Mouse (Mus musculus) kidney, postnatal 10 days (tissue): ENCODE measurements around the gene Taf15.

Experiments
- DNase-seq: peaks from one replicate; pipeline ENCODE4 v3.0.0; 2021; ENCODE audit warnings: mixed read lengths

The Taf15 gene

GRCm38 (mm10) chr11:83457912-83458601, 14.8 kb upstream of the Taf15 start:
- DNase-seq: no peak

- DNase-seq: peak; percentile 2
These were observed 11.3 kb upstream of the Taf15 start for GRCm38 (mm10) chr11:83461462-83462027.

DNA sequence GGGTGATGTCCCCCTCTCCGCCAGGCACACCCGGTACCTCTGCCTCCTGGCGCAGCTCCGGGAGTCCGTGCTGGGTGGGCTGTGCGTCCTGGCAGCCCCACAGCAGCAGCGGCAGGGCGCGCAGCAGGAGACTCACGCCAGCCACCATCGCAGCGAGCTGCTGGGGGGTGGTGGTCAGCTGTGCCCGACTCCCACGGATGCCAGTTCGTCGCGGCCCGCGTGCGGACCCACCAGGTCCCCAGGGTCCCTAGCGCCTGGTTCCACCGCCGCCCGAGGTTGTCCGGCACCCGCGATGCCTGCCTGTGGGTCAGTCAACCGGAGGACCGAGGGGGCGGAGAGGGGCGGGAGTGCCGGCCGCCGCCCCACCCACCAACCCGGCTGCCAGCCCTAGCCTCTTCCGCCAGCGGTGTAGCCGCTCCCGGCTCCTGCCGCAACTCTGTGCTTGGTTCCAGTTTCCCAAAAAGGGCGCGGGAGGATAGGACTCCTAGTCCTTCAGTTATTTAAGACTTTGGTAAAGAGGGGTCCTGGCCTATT, 10.1 kb upstream of the Taf15 start, which contains the start of gene Mmp28:
Gene Mmp28 (minus strand): TSS at position 361 of the 534 bp plus-strand sequence.
- peak; percentile 82 for DNase-seq

DNA sequence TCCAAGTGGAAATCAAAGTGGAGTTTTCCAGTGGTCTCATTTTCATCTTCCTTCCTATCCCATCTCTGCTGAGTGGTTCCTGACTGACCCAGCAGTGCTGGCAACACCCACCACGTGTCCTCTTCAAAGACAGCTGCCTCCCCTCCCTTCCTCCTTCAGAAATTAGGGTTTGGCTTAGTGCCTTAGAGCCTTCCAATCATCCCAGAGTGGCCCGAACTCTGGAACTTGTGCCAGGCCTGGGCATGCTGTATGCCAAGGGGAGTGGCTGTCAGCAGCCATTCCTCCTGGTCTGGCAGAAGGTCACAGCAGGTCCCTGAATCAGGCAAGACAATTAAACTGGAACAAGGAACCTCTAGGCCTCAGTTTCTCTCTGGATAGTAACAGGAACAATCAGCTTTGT, 6.9 kb upstream of the Taf15 start:
- DNase-seq: peak; percentile 56

DNA sequence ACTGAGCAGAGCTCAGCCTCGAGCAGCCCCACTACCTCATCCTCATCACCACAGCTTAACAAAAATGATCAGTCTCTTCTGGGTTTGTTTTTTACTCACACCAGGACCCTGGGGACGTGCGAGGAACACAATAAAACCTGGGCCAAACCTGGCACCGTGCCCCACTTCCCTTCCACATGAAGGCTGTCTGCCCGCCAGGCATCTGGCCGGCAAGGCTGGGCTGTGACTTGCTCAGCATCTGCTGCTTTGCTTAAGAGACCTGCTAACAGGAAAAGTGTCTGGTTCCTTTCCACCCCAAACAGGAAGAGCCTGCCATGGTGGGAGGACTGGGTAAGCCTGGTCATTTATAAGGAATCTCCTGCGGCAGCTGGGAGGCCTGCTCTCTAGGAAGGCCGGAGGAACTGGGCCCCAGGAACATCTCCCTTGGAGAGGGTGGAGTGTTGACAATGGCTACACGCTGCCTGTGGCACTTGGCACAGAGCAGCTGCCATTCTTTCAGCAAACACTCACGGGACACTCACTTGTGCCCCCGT, 5.7 kb upstream of the Taf15 start:
- DNase-seq: peak; percentile 89

- DNase-seq: no peak
These were observed 4.1 kb upstream of the Taf15 start for GRCm38 (mm10) chr11:83468765-83469164.

DNA sequence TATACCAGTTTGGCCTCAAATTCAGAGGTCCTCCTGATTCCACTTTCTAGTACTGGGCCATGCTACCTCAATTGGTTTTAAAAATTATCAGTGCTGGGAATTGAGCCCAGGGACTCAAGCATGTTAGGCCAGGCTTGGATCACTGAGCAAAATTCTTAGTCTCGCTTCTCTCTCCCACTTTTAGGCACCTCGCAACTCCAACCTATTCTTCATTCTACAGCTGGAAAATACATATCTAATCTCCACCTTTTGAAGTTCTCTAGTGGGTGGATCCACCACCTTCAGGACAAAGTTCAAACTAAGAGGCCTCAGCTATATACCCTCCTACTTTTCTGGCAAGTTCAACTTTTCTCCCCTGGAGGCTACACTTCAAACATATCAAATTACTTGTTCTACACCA, 1.1 kb upstream of the Taf15 start:
- no peak for DNase-seq

GRCm38 (mm10) chr11:83473235-83474016, 540 bp downstream of the Taf15 start:
- DNase-seq: peak; percentile 46

DNA sequence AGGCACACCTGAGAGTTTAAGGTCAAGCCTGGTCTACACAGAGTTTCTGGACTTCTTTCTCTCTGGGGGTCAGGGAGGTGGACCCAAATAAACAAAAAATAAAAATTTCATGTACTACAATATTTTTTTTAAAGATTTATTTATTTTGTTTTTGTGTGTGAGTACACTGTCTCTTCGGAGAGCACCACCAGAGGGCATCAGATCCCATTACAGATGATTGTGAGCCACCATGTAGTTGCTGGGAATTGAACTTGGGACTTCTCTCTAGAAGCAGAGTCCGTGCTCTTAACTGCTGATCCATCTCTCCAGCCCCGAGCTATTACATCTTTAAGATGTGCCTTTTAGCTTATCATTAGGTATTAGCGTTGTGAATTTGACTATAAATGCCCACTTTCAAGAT, 18.6 kb downstream of the Taf15 start:
- no peak for DNase-seq

DNA sequence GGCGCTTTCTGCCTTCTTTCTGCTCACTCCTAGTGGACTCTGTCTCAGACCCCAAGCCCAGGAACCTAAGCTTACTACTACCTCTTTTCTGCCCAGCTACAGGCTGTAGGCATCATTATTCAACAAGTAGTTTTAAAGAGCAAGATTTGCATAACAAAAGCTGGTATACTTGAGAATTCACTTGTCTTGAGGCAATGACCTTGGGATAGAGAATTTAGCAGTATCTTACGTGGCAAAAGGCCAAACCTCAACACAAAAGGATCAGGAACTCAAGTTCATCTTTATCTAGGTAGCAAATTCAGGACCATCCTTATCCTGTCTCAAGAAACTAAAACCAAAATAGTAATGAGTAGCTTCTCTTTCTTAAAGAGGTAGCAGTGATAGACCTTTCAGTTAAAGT, 22.7 kb downstream of the Taf15 start:
- no peak for DNase-seq

DNA sequence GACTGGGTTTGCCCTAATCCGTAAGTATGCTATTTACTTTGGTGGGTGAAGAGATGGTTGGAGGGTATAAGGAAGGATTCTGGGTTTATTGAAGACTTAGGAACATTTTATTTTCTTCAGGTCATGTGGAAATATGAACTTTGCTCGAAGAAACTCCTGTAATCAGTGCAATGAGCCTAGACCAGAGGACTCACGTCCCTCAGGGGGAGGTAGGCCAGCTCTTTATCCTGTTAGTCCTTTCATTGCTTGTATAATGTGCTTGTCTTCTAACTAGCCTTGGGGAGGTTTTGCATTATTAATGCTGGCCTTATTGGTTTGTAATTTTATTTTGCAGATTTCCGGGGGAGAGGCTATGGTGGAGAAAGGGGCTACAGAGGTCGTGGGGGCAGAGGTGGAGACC, 31.4 kb downstream of the Taf15 start:
- DNase-seq: no peak

DNA sequence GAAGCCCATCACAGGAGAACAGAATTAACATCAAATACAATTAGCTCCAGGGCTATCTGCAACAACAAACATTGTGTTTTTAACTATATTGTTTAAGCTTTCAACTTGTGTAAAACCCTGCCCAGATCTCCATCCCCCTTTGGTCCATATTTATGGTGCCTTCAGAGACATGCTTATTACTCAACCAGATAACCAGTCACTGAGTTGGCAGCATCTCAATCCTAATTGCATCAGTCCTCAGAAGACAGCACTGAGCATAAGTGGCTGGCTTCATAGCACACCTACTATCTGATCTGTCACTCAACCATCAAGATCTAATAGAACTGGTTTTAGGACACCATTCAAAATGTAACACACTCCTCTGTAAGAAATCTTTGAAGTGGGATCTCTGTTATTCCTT, 36.6 kb downstream of the Taf15 start:
- no peak for DNase-seq

DNA sequence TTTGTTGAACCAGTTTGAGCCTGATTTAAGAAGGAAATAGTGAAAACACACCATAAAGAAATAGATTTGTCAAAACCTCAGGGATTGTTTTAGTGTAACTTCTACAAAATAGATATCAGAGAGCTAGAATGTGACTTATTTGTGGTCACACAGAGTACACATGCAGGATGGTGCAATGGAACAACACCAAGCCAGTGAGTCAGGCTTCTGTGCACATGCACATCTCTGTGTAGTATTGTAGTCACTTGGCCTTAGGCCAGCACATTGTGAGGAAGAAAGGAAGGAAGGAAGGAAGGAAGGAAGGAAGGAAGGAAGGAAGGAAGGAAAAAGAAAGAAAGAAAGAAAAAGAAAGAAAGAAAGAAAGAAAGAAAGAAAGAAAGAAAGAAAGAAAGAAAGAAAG, 44.3 kb downstream of the Taf15 start:
- DNase-seq: no peak

- no peak for DNase-seq
These were observed 45.5 kb downstream of the Taf15 start for GRCm38 (mm10) chr11:83518371-83518770.

GRCm38 (mm10) chr11:83522075-83522474, 49.2 kb downstream of the Taf15 start, which contains the start of gene Heatr9:
Heatr9 (minus strand) TSS chr11:83522175.
- DNase-seq: no peak

DNA sequence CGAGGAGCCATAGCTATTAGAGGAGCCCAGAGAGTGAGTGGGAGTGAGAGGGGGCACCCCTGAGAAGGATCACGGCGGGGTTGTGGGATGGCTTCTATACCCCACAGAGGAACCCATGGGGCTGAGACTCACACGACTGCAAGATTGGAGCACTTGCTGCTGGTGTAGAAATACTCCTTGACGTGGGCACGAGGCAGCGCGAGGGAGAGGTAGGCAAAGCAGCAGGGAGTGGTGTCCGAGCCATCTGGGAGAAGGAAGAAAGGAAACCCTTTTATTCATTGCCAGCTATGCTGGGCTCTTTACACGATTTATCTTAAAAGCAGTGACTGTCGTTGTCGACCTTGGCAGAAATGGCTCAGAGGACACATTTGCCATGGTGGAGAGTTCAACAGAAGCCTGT, 56.1 kb downstream of the Taf15 start:
- DNase-seq: no peak

DNA sequence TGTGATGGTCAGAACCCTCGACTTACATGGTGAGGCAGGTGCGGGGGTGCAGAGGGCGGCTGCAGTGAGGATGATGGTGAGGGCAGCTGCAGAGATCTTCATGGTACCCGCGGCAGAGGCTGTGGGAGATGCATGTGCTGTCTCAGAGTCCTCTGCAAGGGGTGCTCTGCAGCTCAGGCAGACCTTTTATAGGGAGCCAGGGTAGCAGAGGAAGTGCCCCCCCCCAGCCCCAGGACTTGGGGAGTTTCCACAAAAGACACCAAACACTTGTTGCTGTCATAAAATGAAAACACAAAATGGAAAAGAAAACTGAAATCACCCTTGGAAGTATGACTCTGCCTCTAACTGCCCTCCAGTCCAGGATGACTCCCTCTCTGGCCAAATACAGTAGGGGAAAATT, 57.5 kb downstream of the Taf15 start, which contains the start of gene Ccl5:
Gene Ccl5 (minus strand): TSS at position 159 of the 400 bp plus-strand sequence.
- DNase-seq: no peak

DNA sequence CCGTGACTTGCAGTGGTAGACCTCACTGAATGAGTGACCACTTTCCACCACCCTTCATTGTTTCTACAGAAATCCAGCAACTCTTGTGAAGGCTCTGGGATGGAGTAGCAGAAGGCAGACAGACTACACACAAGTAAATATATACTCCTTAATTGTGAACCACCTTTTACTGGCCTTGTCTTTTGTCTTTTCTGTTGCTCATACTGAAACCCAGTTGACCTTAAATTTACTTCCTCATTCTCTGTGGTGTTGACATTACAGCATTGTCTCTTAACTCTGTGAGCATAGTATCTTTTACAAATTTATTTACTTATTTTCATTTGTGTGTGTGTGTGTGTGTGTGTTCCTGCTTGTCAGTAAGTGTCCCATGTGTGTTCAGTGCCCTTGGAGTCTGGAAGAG, 60.3 kb downstream of the Taf15 start:
- DNase-seq: no peak

- DNase-seq: no peak
These were observed 61.3 kb downstream of the Taf15 start for GRCm38 (mm10) chr11:83534143-83534542.

DNA sequence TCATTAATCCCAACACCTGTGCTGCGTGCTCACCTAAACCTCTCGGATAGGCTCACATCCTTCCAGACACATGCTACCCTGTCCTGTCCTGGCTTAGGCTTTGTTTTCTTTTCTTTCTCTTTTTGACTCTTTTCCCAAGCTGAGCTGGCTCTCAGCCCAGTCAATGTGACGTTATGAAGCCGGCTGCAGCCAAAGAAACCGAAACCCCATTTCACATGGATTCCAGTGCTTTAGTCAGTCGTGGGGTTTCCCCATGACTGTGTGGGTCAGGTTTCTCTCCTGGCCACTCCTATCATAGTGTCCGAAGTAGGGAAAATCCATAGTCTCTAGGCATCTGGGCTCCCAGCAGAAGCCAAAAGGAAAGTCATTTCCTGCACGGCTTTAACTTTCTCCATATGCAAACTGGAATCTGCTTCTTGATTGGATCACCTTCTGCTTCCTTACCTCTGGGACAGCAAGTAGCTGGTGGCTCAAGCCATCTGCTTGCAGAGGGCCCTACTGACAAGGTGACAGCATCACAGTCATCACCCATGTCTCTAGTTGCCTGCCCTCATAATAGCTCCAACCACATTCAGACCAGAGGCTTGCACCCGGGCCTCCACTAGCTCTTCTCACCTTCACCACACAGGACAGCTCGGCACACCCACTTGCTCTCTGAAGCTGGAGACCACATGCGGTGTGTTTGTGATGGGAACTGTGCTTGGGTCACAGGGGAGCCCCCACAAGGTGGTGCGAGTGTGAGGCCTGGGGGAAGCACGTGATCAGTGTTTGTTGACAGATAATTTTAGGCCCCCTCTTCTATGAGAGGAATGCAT, 61.9 kb downstream of the Taf15 start:
- peak; percentile 90 for DNase-seq

- DNase-seq: no peak
These were observed 63.9 kb downstream of the Taf15 start for GRCm38 (mm10) chr11:83536831-83537230.

DNA sequence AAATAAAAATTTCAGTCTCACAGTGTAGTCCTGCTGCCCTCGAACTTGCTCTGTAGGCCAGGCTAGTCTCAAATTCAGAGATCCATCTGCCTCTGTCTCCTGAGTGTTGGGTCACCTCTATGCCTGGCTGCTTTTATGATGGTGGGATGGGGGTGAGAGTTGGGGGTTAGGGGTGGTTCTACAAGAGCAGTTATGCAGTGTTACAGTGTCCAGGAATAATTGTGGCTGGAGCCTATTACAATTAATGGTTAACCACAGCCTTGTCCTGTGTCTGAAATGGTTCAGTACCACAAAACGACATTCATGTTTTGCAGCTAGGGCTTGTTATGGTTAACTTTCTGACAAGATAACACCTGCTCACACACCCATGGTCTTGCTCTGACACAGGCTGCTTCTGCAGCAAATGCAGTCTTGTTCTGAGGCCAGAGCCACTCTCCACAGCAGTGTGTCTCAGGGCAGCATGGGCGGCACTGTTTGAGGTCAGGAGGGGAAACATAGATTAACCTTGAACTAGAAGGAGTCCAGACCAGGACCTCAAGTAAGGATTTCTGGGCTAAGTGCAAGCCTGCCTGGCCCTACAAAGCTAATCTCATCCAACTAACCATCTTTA, 65.9 kb downstream of the Taf15 start:
- peak; percentile 27 for DNase-seq
